Mouse (Mus musculus): Measurements from ENCODE around the gene Pold1. TPM values are rescaled to one million over a fixed set of nuclear protein-coding genes. Genes with fewer than 3 reads are reported as not detected.

The Pold1 gene
- polyA plus RNA-seq, 1 experiment from 2014 or later = 20.5 TPM

GRCm38 (mm10) chr7:44552141-44552908, 3.7 kb upstream of the Pold1 start:
- peaks cover 18% of the 10 kb centered on the region for H3K4me1 ChIP-seq (ENCODE audit: control insufficient read depth, insufficient read depth, low read depth, low read length)
- H3K9ac ChIP-seq (ENCODE audit: low read depth, low read length) = no peak overlapping the region
- peak overlapping the region; percentile 64 for H3K4me2 ChIP-seq (ENCODE audit: low read length)
- H3K4me3 ChIP-seq (ENCODE audit: low read length) = peak overlapping the region; percentile 86
- WGBS = 86% methylated on average over 31 of the region's 31 CpGs
- H3K27me3 ChIP-seq (replicated peaks; ENCODE audit: control insufficient read depth, insufficient read depth, low read length) = no peaks in the 10 kb centered on the region
- H3K9me3 ChIP-seq (ENCODE audit: control insufficient read depth, low read length) = no peaks in the 10 kb centered on the region
- peaks cover 19% of the 10 kb centered on the region for H3K36me3 ChIP-seq (ENCODE audit: control insufficient read depth, insufficient read depth, low read length)
- peak; percentile 9; the same call in 1 of the 2 replicates for ATAC-seq
- no peak overlapping the region for H3K27ac ChIP-seq (ENCODE audit: low read depth, low read length)

GRCm38 (mm10) chr7:44551731-44552130, 3.1 kb upstream of the Pold1 start:
- Histone ChIP-seq H3K9ac (ENCODE audit: low read depth, low read length) (no peak overlapping the region), H3K36me3 (ENCODE audit: control insufficient read depth, insufficient read depth, low read length) (peaks cover 19% of the 10 kb centered on the region), H3K27me3 (replicated peaks; ENCODE audit: control insufficient read depth, insufficient read depth, low read length) (no peaks in the 10 kb centered on the region), H3K4me1 (ENCODE audit: control insufficient read depth, insufficient read depth, low read depth, low read length) (peaks cover 18% of the 10 kb centered on the region), H3K4me3 (ENCODE audit: low read length) (no peak overlapping the region), H3K4me2 (ENCODE audit: low read length) (no peak overlapping the region), H3K9me3 (ENCODE audit: control insufficient read depth, low read length) (no peaks in the 10 kb centered on the region), H3K27ac (ENCODE audit: low read depth, low read length) (no peak overlapping the region)
- no peak for ATAC-seq
- WGBS = 80% methylated on average over 22 of the region's 22 CpGs

GRCm38 (mm10) chr7:44551301-44551700, 2.7 kb upstream of the Pold1 start:
- Histone ChIP-seq H3K9ac (ENCODE audit: low read depth, low read length) (no peak overlapping the region), H3K4me2 (ENCODE audit: low read length) (no peak overlapping the region), H3K4me3 (ENCODE audit: low read length) (no peak overlapping the region), H3K27me3 (replicated peaks; ENCODE audit: control insufficient read depth, insufficient read depth, low read length) (no peaks in the 10 kb centered on the region), H3K4me1 (ENCODE audit: control insufficient read depth, insufficient read depth, low read depth, low read length) (peaks cover 18% of the 10 kb centered on the region), H3K27ac (ENCODE audit: low read depth, low read length) (no peak overlapping the region), H3K36me3 (ENCODE audit: control insufficient read depth, insufficient read depth, low read length) (peaks cover 19% of the 10 kb centered on the region), H3K9me3 (ENCODE audit: control insufficient read depth, low read length) (no peaks in the 10 kb centered on the region)
- ATAC-seq = no peak
- 93% methylated on average over 21 of the region's 21 CpGs for WGBS

GRCm38 (mm10) chr7:44550409-44550678, 1.7 kb upstream of the Pold1 start:
- H3K9ac ChIP-seq (ENCODE audit: low read depth, low read length) = no peak overlapping the region
- H3K36me3 ChIP-seq (ENCODE audit: control insufficient read depth, insufficient read depth, low read length) = peaks cover 19% of the 10 kb centered on the region
- no peaks in the 10 kb centered on the region for H3K27me3 ChIP-seq (replicated peaks; ENCODE audit: control insufficient read depth, insufficient read depth, low read length)
- WGBS = 97% methylated on average over 12 of the region's 12 CpGs
- H3K9me3 ChIP-seq (ENCODE audit: control insufficient read depth, low read length) = no peaks in the 10 kb centered on the region
- no peak overlapping the region for H3K4me2 ChIP-seq (ENCODE audit: low read length)
- peaks cover 18% of the 10 kb centered on the region for H3K4me1 ChIP-seq (ENCODE audit: control insufficient read depth, insufficient read depth, low read depth, low read length)
- ATAC-seq = no peak
- H3K27ac ChIP-seq (ENCODE audit: low read depth, low read length) = no peak overlapping the region
- H3K4me3 ChIP-seq (ENCODE audit: low read length) = no peak overlapping the region

- WGBS = 95% methylated on average over 23 of the region's 23 CpGs
- peaks cover 19% of the 10 kb centered on the region for H3K36me3 ChIP-seq (ENCODE audit: control insufficient read depth, insufficient read depth, low read length)
Observed at GRCm38 (mm10) chr7:44549621-44550408, 1.2 kb upstream of the Pold1 start.

GRCm38 (mm10) chr7:44547725-44548124, 924 bp downstream of the Pold1 start:
- Histone ChIP-seq H3K27ac (ENCODE audit: low read depth, low read length) (no peak overlapping the region), H3K4me1 (ENCODE audit: control insufficient read depth, insufficient read depth, low read depth, low read length) (peaks cover 11% of the 10 kb centered on the region), H3K27me3 (replicated peaks; ENCODE audit: control insufficient read depth, insufficient read depth, low read length) (no peaks in the 10 kb centered on the region), H3K9me3 (ENCODE audit: control insufficient read depth, low read length) (no peaks in the 10 kb centered on the region), H3K4me3 (ENCODE audit: low read length) (peak overlapping the region; percentile 66), H3K4me2 (ENCODE audit: low read length) (peak overlapping the region; percentile 97), H3K36me3 (ENCODE audit: control insufficient read depth, insufficient read depth, low read length) (peaks cover 19% of the 10 kb centered on the region), H3K9ac (ENCODE audit: low read depth, low read length) (peak overlapping the region; percentile 42)
- no peak for ATAC-seq
- 12% methylated on average over 5 of the region's 5 CpGs for WGBS

More at GRCm38 (mm10) chr7:44549621-44550408, 1.2 kb upstream of the Pold1 start:
- Histone ChIP-seq H3K27me3 (replicated peaks; ENCODE audit: control insufficient read depth, insufficient read depth, low read length) (no peaks in the 10 kb centered on the region), H3K27ac (ENCODE audit: low read depth, low read length) (no peak overlapping the region), H3K4me2 (ENCODE audit: low read length) (no peak overlapping the region), H3K4me1 (ENCODE audit: control insufficient read depth, insufficient read depth, low read depth, low read length) (peaks cover 18% of the 10 kb centered on the region), H3K4me3 (ENCODE audit: low read length) (no peak overlapping the region), H3K9me3 (ENCODE audit: control insufficient read depth, low read length) (no peaks in the 10 kb centered on the region), H3K9ac (ENCODE audit: low read depth, low read length) (no peak overlapping the region)
- ATAC-seq = no peak

GRCm38 (mm10) chr7:44547041-44547440, 1.6 kb downstream of the Pold1 start:
- no peak for ATAC-seq
- Histone ChIP-seq H3K27ac (ENCODE audit: low read depth, low read length) (no peak overlapping the region), H3K4me1 (ENCODE audit: control insufficient read depth, insufficient read depth, low read depth, low read length) (peaks cover 7% of the 10 kb centered on the region), H3K27me3 (replicated peaks; ENCODE audit: control insufficient read depth, insufficient read depth, low read length) (no peaks in the 10 kb centered on the region), H3K36me3 (ENCODE audit: control insufficient read depth, insufficient read depth, low read length) (peaks cover 18% of the 10 kb centered on the region), H3K9me3 (ENCODE audit: control insufficient read depth, low read length) (no peaks in the 10 kb centered on the region), H3K9ac (ENCODE audit: low read depth, low read length) (no peak overlapping the region), H3K4me2 (ENCODE audit: low read length) (no peak overlapping the region), H3K4me3 (ENCODE audit: low read length) (no peak overlapping the region)
- WGBS = 93% methylated on average over 13 of the region's 13 CpGs

- no peak for ATAC-seq
- H3K4me1 ChIP-seq (ENCODE audit: control insufficient read depth, insufficient read depth, low read depth, low read length) = peaks cover 7% of the 10 kb centered on the region
- no peaks in the 10 kb centered on the region for H3K9me3 ChIP-seq (ENCODE audit: control insufficient read depth, low read length)
- H3K27ac ChIP-seq (ENCODE audit: low read depth, low read length) = no peak overlapping the region
- 97% methylated on average over 3 of the region's 3 CpGs for WGBS
- H3K4me2 ChIP-seq (ENCODE audit: low read length) = no peak overlapping the region
- no peak overlapping the region for H3K9ac ChIP-seq (ENCODE audit: low read depth, low read length)
- H3K4me3 ChIP-seq (ENCODE audit: low read length) = no peak overlapping the region
- H3K36me3 ChIP-seq (ENCODE audit: control insufficient read depth, insufficient read depth, low read length) = peaks cover 10% of the 10 kb centered on the region
- H3K27me3 ChIP-seq (replicated peaks; ENCODE audit: control insufficient read depth, insufficient read depth, low read length) = no peaks in the 10 kb centered on the region
Observed at GRCm38 (mm10) chr7:44546274-44546673, 2.4 kb downstream of the Pold1 start.

GRCm38 (mm10) chr7:44543071-44543470, 5.6 kb downstream of the Pold1 start:
- no peak for ATAC-seq
- Histone ChIP-seq H3K4me1 (ENCODE audit: control insufficient read depth, insufficient read depth, low read depth, low read length) (peaks cover 5% of the 10 kb centered on the region), H3K4me3 (ENCODE audit: low read length) (no peak overlapping the region), H3K27me3 (replicated peaks; ENCODE audit: control insufficient read depth, insufficient read depth, low read length) (no peaks in the 10 kb centered on the region), H3K4me2 (ENCODE audit: low read length) (no peak overlapping the region), H3K27ac (ENCODE audit: low read depth, low read length) (no peak overlapping the region), H3K9me3 (ENCODE audit: control insufficient read depth, low read length) (no peaks in the 10 kb centered on the region), H3K36me3 (ENCODE audit: control insufficient read depth, insufficient read depth, low read length) (peaks cover 9% of the 10 kb centered on the region), H3K9ac (ENCODE audit: low read depth, low read length) (no peak overlapping the region)
- WGBS = 84% methylated on average over 12 of the region's 12 CpGs

All from hindbrain, embryonic 16.5 days (tissue).